Mouse (Mus musculus) hindbrain, embryonic 16.5 days (tissue): ENCODE data around the gene Anp32a. TPM values are rescaled to one million over a fixed set of nuclear protein-coding genes. Genes with fewer than 3 reads are reported as not detected.

ENCODE experiments used
- ATAC-seq: fragments of 200-750 bp; cut with Nextera tagmentation; 2 replicates; pipeline ENCODE4 v1.8.0; 2017; ENCODE audit warnings: moderate TSS enrichment, moderate library complexity
- H3K27ac ChIP-seq: fragments of 300-500 bp; sonication (generic); 2 replicates; pipeline ENCODE4 v1.5.1; 2014; ENCODE audit warnings: low read depth, mild to moderate bottlenecking, control low read depth, low read length, moderate library complexity
- H3K27me3 ChIP-seq: fragments of 300-500 bp; sonication (generic); replicated peaks from 2 replicates; pipeline ENCODE4 v1.6.1; 2014; ENCODE audit warnings: low read length; ENCODE audit not compliant: control insufficient read depth, insufficient read depth
- H3K36me3 ChIP-seq: fragments of 300-500 bp; sonication (generic); 2 replicates; pipeline ENCODE4 v1.6.1; 2014; ENCODE audit warnings: mild to moderate bottlenecking, low read length, moderate library complexity, mixed read lengths; ENCODE audit not compliant: control insufficient read depth, insufficient read depth
- H3K4me1 ChIP-seq: fragments of 300-500 bp; sonication (generic); 2 replicates; pipeline ENCODE4 v1.6.1; 2014; ENCODE audit warnings: low read depth, low read length; ENCODE audit not compliant: control insufficient read depth, insufficient read depth
- H3K4me2 ChIP-seq: fragments of 300-500 bp; sonication (generic); 2 replicates; pipeline ENCODE4 v1.6.1; 2014; ENCODE audit warnings: mild to moderate bottlenecking, low read length, control low read depth, moderate library complexity
- H3K4me3 ChIP-seq: fragments of 300-500 bp; sonication (generic); 2 replicates; pipeline ENCODE4 v1.5.1; 2014; ENCODE audit warnings: mild to moderate bottlenecking, low read length, control low read depth, moderate library complexity
- H3K9ac ChIP-seq: fragments of 300-500 bp; sonication (generic); 2 replicates; pipeline ENCODE4 v1.6.1; 2014; ENCODE audit warnings: low read depth, mild to moderate bottlenecking, control low read depth, low read length, moderate library complexity
- H3K9me3 ChIP-seq: fragments of 300-500 bp; sonication (generic); 2 replicates; pipeline ENCODE4 v1.6.1; 2014; ENCODE audit warnings: mild to moderate bottlenecking, low read length, moderate library complexity; ENCODE audit not compliant: control insufficient read depth
- WGBS: fragments of 180-500 bp; shearing (Covaris S2); extraction: QIAGEN DNeasy Blood & Tissue Kit; methylation state at CpG from one replicate; pipeline ENCODE4 v1.1.7; 2014; 5-methylcytosine and 5-hydroxymethylcytosine counted together
- polyA plus RNA-seq: library from polyadenylated mRNA; unstranded; fragments of >200 nt; fragmentation: Nextera tagmentation; extraction: Ambion mirVana; gene quantifications from 2 replicates; pipeline ENCODE4 v1.2.1, GENCODE M21; 2015

Gene Anp32a
- polyA plus RNA-seq, result 115 and 156 TPM in 2 replicates

- Histone ChIP-seq H3K9ac (peak within 1 kb of the TSS; percentile 96), H3K4me1 (peaks cover 21% of the 10 kb centered on the region), H3K4me3 (peak within 1 kb of the TSS; percentile 58), H3K4me2 (peak within 1 kb of the TSS; percentile 84), H3K9me3 (no peaks in the 10 kb centered on the region), H3K27me3 (no peaks in the 10 kb centered on the region), H3K36me3 (no peaks in the 10 kb centered on the region), H3K27ac (peak within 1 kb of the TSS; percentile 99)
- ATAC-seq, result peak; percentile 95
- WGBS, result 0% methylated on average over 34 of the region's 34 CpGs
Observed at GRCm38 (mm10) chr9:62341123-62341486, at the start of gene Anp32a. TSS of gene Anp32a (plus strand) at chr9:62341293.

GRCm38 (mm10) chr9:62295006-62295698 lies 45.9 kb upstream of the Anp32a start:
- Histone ChIP-seq H3K9ac (no peak overlapping the region), H3K36me3 (no peaks in the 10 kb centered on the region), H3K4me3 (no peak overlapping the region), H3K9me3 (no peaks in the 10 kb centered on the region), H3K27me3 (no peaks in the 10 kb centered on the region), H3K4me1 (no peaks in the 10 kb centered on the region), H3K4me2 (no peak overlapping the region), H3K27ac (no peak overlapping the region)
- ATAC-seq, result 0 out of 2 replicates have a peak, but pooled peaks have one; percentile 40
- WGBS, result 32% methylated on average over 7 of the region's 7 CpGs

- Histone ChIP-seq H3K4me2 (no peak overlapping the region), H3K9me3 (no peaks in the 10 kb centered on the region), H3K4me1 (no peaks in the 10 kb centered on the region), H3K9ac (no peak overlapping the region), H3K4me3 (no peak overlapping the region), H3K36me3 (no peaks in the 10 kb centered on the region), H3K27ac (no peak overlapping the region), H3K27me3 (no peaks in the 10 kb centered on the region)
- ATAC-seq, result no peak
- 54% methylated on average over 1 of the region's 1 CpGs for WGBS
Observed at GRCm38 (mm10) chr9:62296891-62297290, 44.2 kb upstream of the Anp32a start.

- no peaks in the 10 kb centered on the region for H3K9me3 ChIP-seq
- H3K36me3 ChIP-seq, result no peaks in the 10 kb centered on the region
- H3K27ac ChIP-seq, result no peak overlapping the region
- ATAC-seq, result no peak
- no peak overlapping the region for H3K4me2 ChIP-seq
- no peak overlapping the region for H3K9ac ChIP-seq
- H3K27me3 ChIP-seq, result no peaks in the 10 kb centered on the region
- no peaks in the 10 kb centered on the region for H3K4me1 ChIP-seq
- 85% methylated on average over 6 of the region's 6 CpGs for WGBS
- no peak overlapping the region for H3K4me3 ChIP-seq
Observed at GRCm38 (mm10) chr9:62315556-62315955, 25.5 kb upstream of the Anp32a start.

- Histone ChIP-seq H3K27ac (no peak overlapping the region), H3K4me3 (no peak overlapping the region), H3K4me1 (no peaks in the 10 kb centered on the region), H3K4me2 (no peak overlapping the region), H3K36me3 (no peaks in the 10 kb centered on the region), H3K27me3 (no peaks in the 10 kb centered on the region), H3K9me3 (no peaks in the 10 kb centered on the region; the same call in 1 of the 2 replicates), H3K9ac (no peak overlapping the region)
- no peak for ATAC-seq
- WGBS, result 89% methylated on average over 4 of the region's 4 CpGs
Observed at GRCm38 (mm10) chr9:62318729-62319128, 22.4 kb upstream of the Anp32a start.

GRCm38 (mm10) chr9:62323816-62324215 lies 17.3 kb upstream of the Anp32a start:
- Histone ChIP-seq H3K36me3 (no peaks in the 10 kb centered on the region), H3K4me3 (no peak overlapping the region), H3K9ac (no peak overlapping the region), H3K27me3 (no peaks in the 10 kb centered on the region), H3K4me2 (no peak overlapping the region), H3K9me3 (no peaks in the 10 kb centered on the region; the same call in 1 of the 2 replicates), H3K27ac (no peak overlapping the region), H3K4me1 (no peaks in the 10 kb centered on the region)
- 82% methylated on average over 1 of the region's 1 CpGs for WGBS
- no peak for ATAC-seq

- H3K9ac ChIP-seq, result no peak overlapping the region
- no peaks in the 10 kb centered on the region for H3K27me3 ChIP-seq
- no peak overlapping the region for H3K4me3 ChIP-seq
- H3K27ac ChIP-seq, result no peak overlapping the region
- H3K4me2 ChIP-seq, result no peak overlapping the region
- ATAC-seq, result no peak
- 67% methylated on average over 3 of the region's 3 CpGs for WGBS
- no peaks in the 10 kb centered on the region; the same call in 1 of the 2 replicates for H3K9me3 ChIP-seq
- H3K4me1 ChIP-seq, result no peaks in the 10 kb centered on the region
- H3K36me3 ChIP-seq, result no peaks in the 10 kb centered on the region
Observed at GRCm38 (mm10) chr9:62325965-62326364, 15.1 kb upstream of the Anp32a start.

GRCm38 (mm10) chr9:62334298-62334825 lies 6.7 kb upstream of the Anp32a start:
- no peaks in the 10 kb centered on the region for H3K9me3 ChIP-seq
- no peak overlapping the region for H3K27ac ChIP-seq
- H3K4me1 ChIP-seq, result peaks cover 7% of the 10 kb centered on the region
- H3K4me3 ChIP-seq, result no peak overlapping the region
- no peaks in the 10 kb centered on the region for H3K27me3 ChIP-seq
- ATAC-seq, result no peak
- no peak overlapping the region for H3K4me2 ChIP-seq
- H3K9ac ChIP-seq, result no peak overlapping the region
- no peaks in the 10 kb centered on the region for H3K36me3 ChIP-seq
- WGBS, result 93% methylated on average over 9 of the region's 9 CpGs

GRCm38 (mm10) chr9:62335396-62335795 lies 5.7 kb upstream of the Anp32a start:
- Histone ChIP-seq H3K9me3 (no peaks in the 10 kb centered on the region), H3K27me3 (no peaks in the 10 kb centered on the region), H3K36me3 (no peaks in the 10 kb centered on the region), H3K9ac (no peak overlapping the region), H3K4me1 (peaks cover 7% of the 10 kb centered on the region), H3K4me3 (no peak overlapping the region), H3K27ac (no peak overlapping the region), H3K4me2 (no peak overlapping the region)
- no peak for ATAC-seq
- WGBS, result 46% methylated on average over 12 of the region's 12 CpGs
